Mouse (Mus musculus) embryonic facial prominence, embryonic 13.5 days (tissue): Measurements from ENCODE around the gene Pik3r6. TPM values are rescaled to one million over a fixed set of nuclear protein-coding genes. Genes with fewer than 3 reads are reported as not detected.

Experiments used
- ATAC-seq: fragments of 200-750 bp; cut with Nextera tagmentation; 2 replicates; pipeline ENCODE4 v1.8.0; 2017; ENCODE audit warnings: low read depth; ENCODE audit not compliant: insufficient number of reproducible peaks, insufficient read depth, low FRiP score, low TSS enrichment
- H3K27ac ChIP-seq: fragments of 300-500 bp; sonication (generic); 2 replicates; pipeline ENCODE4 v1.5.1; 2015; ENCODE audit warnings: moderate library complexity, mild to moderate bottlenecking, inconsistent platforms
- H3K27me3 ChIP-seq: fragments of 300-500 bp; sonication (generic); 2 replicates; pipeline ENCODE4 v1.6.1; 2015; ENCODE audit warnings: mild to moderate bottlenecking, inconsistent platforms
- H3K36me3 ChIP-seq: fragments of 300-500 bp; sonication (generic); 2 replicates; pipeline ENCODE4 v1.6.1; 2015; ENCODE audit warnings: mild to moderate bottlenecking, inconsistent platforms
- H3K4me1 ChIP-seq: fragments of 300-500 bp; sonication (generic); 2 replicates; pipeline ENCODE4 v1.6.1; 2015; ENCODE audit warnings: inconsistent platforms
- H3K4me2 ChIP-seq: fragments of 300-500 bp; sonication (generic); 2 replicates; pipeline ENCODE4 v1.6.1; 2015; ENCODE audit warnings: moderate library complexity, mild to moderate bottlenecking, inconsistent platforms
- H3K4me3 ChIP-seq: fragments of 300-500 bp; sonication (generic); 2 replicates; pipeline ENCODE4 v1.5.1; 2015; ENCODE audit warnings: mild to moderate bottlenecking, inconsistent platforms
- H3K9ac ChIP-seq: fragments of 300-500 bp; sonication (generic); 2 replicates; pipeline ENCODE4 v1.6.1; 2015; ENCODE audit warnings: mild to moderate bottlenecking, inconsistent platforms
- H3K9me3 ChIP-seq: fragments of 300-500 bp; sonication (generic); 2 replicates; pipeline ENCODE4 v1.6.1; 2016; ENCODE audit warnings: inconsistent platforms
- WGBS: fragments of 180-500 bp; shearing (Covaris S2); methylation state at CpG from one replicate; pipeline ENCODE4 v1.1.7; 2015; ENCODE audit warnings: mixed read lengths; 5-methylcytosine and 5-hydroxymethylcytosine counted together
- polyA plus RNA-seq: library from polyadenylated mRNA; unstranded; fragments of >200 nt; fragmentation: Nextera tagmentation; extraction: Ambion mirVana; gene quantifications from 2 replicates; pipeline ENCODE4 v1.2.1, GENCODE M21; 2015

Pik3r6 gene
- polyA plus RNA-seq, 1 experiment from 2014 or later, result 1.6 TPM

- H3K27ac ChIP-seq, result no peak overlapping the region
- H3K9ac ChIP-seq, result no peak overlapping the region
- no peak overlapping the region for H3K4me3 ChIP-seq
- peaks cover 8% of the 10 kb centered on the region for H3K4me1 ChIP-seq
- ATAC-seq, result no peak
- no peaks in the 10 kb centered on the region for H3K9me3 ChIP-seq
- 58% methylated on average over 6 of the region's 6 CpGs for WGBS
- no peak overlapping the region for H3K4me2 ChIP-seq
- H3K27me3 ChIP-seq, result no peaks in the 10 kb centered on the region
- no peaks in the 10 kb centered on the region for H3K36me3 ChIP-seq
Observed at GRCm38 (mm10) chr11:68488256-68488824, 14.5 kb upstream of the Pik3r6 start.

- Histone ChIP-seq H3K9ac (no peak overlapping the region), H3K4me1 (peaks cover 8% of the 10 kb centered on the region), H3K36me3 (no peaks in the 10 kb centered on the region), H3K4me2 (no peak overlapping the region), H3K9me3 (no peaks in the 10 kb centered on the region), H3K27me3 (no peaks in the 10 kb centered on the region), H3K4me3 (no peak overlapping the region), H3K27ac (no peak overlapping the region)
- 10% methylated on average over 2 of the region's 2 CpGs for WGBS
- no peak for ATAC-seq
Observed at GRCm38 (mm10) chr11:68489236-68489635, 13.6 kb upstream of the Pik3r6 start.

GRCm38 (mm10) chr11:68492592-68492991 lies 10.2 kb upstream of the Pik3r6 start:
- no peak overlapping the region for H3K27ac ChIP-seq
- no peak overlapping the region for H3K4me2 ChIP-seq
- peaks cover 8% of the 10 kb centered on the region for H3K4me1 ChIP-seq
- H3K27me3 ChIP-seq, result no peaks in the 10 kb centered on the region
- ATAC-seq, result no peak
- 88% methylated on average over 11 of the region's 11 CpGs for WGBS
- H3K4me3 ChIP-seq, result no peak overlapping the region
- H3K9me3 ChIP-seq, result no peaks in the 10 kb centered on the region
- no peak overlapping the region for H3K9ac ChIP-seq
- H3K36me3 ChIP-seq, result no peaks in the 10 kb centered on the region

GRCm38 (mm10) chr11:68493760-68494159 lies 9.1 kb upstream of the Pik3r6 start:
- Histone ChIP-seq H3K9me3 (no peaks in the 10 kb centered on the region), H3K27me3 (no peaks in the 10 kb centered on the region), H3K36me3 (no peaks in the 10 kb centered on the region), H3K4me1 (peaks cover 8% of the 10 kb centered on the region), H3K9ac (no peak overlapping the region), H3K4me3 (no peak overlapping the region), H3K27ac (no peak overlapping the region), H3K4me2 (no peak overlapping the region)
- WGBS, result 83% methylated on average over 5 of the region's 5 CpGs
- no peak for ATAC-seq

GRCm38 (mm10) chr11:68497081-68497480 lies 5.7 kb upstream of the Pik3r6 start:
- H3K36me3 ChIP-seq, result no peaks in the 10 kb centered on the region
- no peak overlapping the region for H3K4me3 ChIP-seq
- no peak for ATAC-seq
- H3K9me3 ChIP-seq, result no peaks in the 10 kb centered on the region
- H3K9ac ChIP-seq, result no peak overlapping the region
- H3K27ac ChIP-seq, result no peak overlapping the region
- H3K27me3 ChIP-seq, result no peaks in the 10 kb centered on the region
- peaks cover 7% of the 10 kb centered on the region; the same call in 1 of the 2 replicates for H3K4me1 ChIP-seq
- no peak overlapping the region for H3K4me2 ChIP-seq
- 74% methylated on average over 6 of the region's 6 CpGs for WGBS

GRCm38 (mm10) chr11:68498517-68498916 lies 4.3 kb upstream of the Pik3r6 start:
- WGBS, result 87% methylated on average over 11 of the region's 11 CpGs
- H3K27me3 ChIP-seq, result no peaks in the 10 kb centered on the region
- peaks cover 5% of the 10 kb centered on the region; the same call in 1 of the 2 replicates for H3K4me1 ChIP-seq
- H3K9me3 ChIP-seq, result no peaks in the 10 kb centered on the region
- no peak overlapping the region for H3K27ac ChIP-seq
- no peak overlapping the region for H3K4me2 ChIP-seq
- H3K36me3 ChIP-seq, result no peaks in the 10 kb centered on the region
- no peak overlapping the region for H3K4me3 ChIP-seq
- no peak for ATAC-seq
- H3K9ac ChIP-seq, result no peak overlapping the region

GRCm38 (mm10) chr11:68498999-68499699 lies 3.7 kb upstream of the Pik3r6 start:
- Histone ChIP-seq H3K9ac (no peak overlapping the region), H3K4me3 (no peak overlapping the region), H3K27me3 (no peaks in the 10 kb centered on the region), H3K4me2 (no peak overlapping the region), H3K9me3 (no peaks in the 10 kb centered on the region), H3K36me3 (no peaks in the 10 kb centered on the region), H3K27ac (no peak overlapping the region), H3K4me1 (peaks cover 5% of the 10 kb centered on the region; the same call in 1 of the 2 replicates)
- no peak for ATAC-seq
- 66% methylated on average over 8 of the region's 8 CpGs for WGBS

- no peak for ATAC-seq
- Histone ChIP-seq H3K27ac (no peak overlapping the region), H3K27me3 (no peaks in the 10 kb centered on the region), H3K4me1 (peaks cover 5% of the 10 kb centered on the region; the same call in 1 of the 2 replicates), H3K36me3 (no peaks in the 10 kb centered on the region), H3K4me3 (no peak overlapping the region), H3K9ac (no peak overlapping the region), H3K9me3 (no peaks in the 10 kb centered on the region), H3K4me2 (no peak overlapping the region)
- WGBS, result 58% methylated on average over 14 of the region's 14 CpGs
Observed at GRCm38 (mm10) chr11:68500949-68501350, 1.9 kb upstream of the Pik3r6 start.

GRCm38 (mm10) chr11:68502408-68502807 lies 411 bp upstream of the Pik3r6 start:
- peaks cover 5% of the 10 kb centered on the region; the same call in 1 of the 2 replicates for H3K4me1 ChIP-seq
- no peaks in the 10 kb centered on the region for H3K27me3 ChIP-seq
- no peak overlapping the region for H3K9ac ChIP-seq
- WGBS, result 69% methylated on average over 2 of the region's 2 CpGs
- no peaks in the 10 kb centered on the region for H3K36me3 ChIP-seq
- no peak for ATAC-seq
- H3K9me3 ChIP-seq, result no peaks in the 10 kb centered on the region
- H3K27ac ChIP-seq, result no peak overlapping the region
- no peak overlapping the region for H3K4me3 ChIP-seq
- H3K4me2 ChIP-seq, result no peak overlapping the region

- Histone ChIP-seq H3K9me3 (no peaks in the 10 kb centered on the region), H3K9ac (0 out of 2 replicates have a peak overlapping the region, but pooled peaks have one; percentile 36), H3K27me3 (no peaks in the 10 kb centered on the region), H3K36me3 (no peaks in the 10 kb centered on the region), H3K27ac (no peak overlapping the region), H3K4me1 (peaks cover 5% of the 10 kb centered on the region; the same call in 1 of the 2 replicates), H3K4me2 (no peak overlapping the region), H3K4me3 (no peak overlapping the region)
- ATAC-seq, result no peak
- 79% methylated on average over 11 of the region's 11 CpGs for WGBS
Observed at GRCm38 (mm10) chr11:68504913-68505312, 2.1 kb downstream of the Pik3r6 start.

GRCm38 (mm10) chr11:68507246-68507645 lies 4.4 kb downstream of the Pik3r6 start:
- H3K36me3 ChIP-seq, result no peaks in the 10 kb centered on the region
- H3K27me3 ChIP-seq, result no peaks in the 10 kb centered on the region
- H3K4me3 ChIP-seq, result no peak overlapping the region
- H3K9ac ChIP-seq, result no peak overlapping the region
- H3K4me1 ChIP-seq, result no peaks in the 10 kb centered on the region
- no peaks in the 10 kb centered on the region for H3K9me3 ChIP-seq
- WGBS, result 88% methylated on average over 7 of the region's 7 CpGs
- no peak overlapping the region for H3K4me2 ChIP-seq
- no peak for ATAC-seq
- no peak overlapping the region for H3K27ac ChIP-seq

GRCm38 (mm10) chr11:68508619-68509018 lies 5.8 kb downstream of the Pik3r6 start:
- Histone ChIP-seq H3K27ac (no peak overlapping the region), H3K36me3 (no peaks in the 10 kb centered on the region), H3K27me3 (no peaks in the 10 kb centered on the region), H3K9ac (no peak overlapping the region), H3K4me3 (no peak overlapping the region), H3K4me1 (no peaks in the 10 kb centered on the region), H3K9me3 (no peaks in the 10 kb centered on the region), H3K4me2 (no peak overlapping the region)
- no peak for ATAC-seq
- WGBS, result 64% methylated on average over 5 of the region's 5 CpGs
